Mouse (Mus musculus): ENCODE results near the gene Olfr287. TPM values are rescaled to one million over a fixed set of nuclear protein-coding genes. Genes with fewer than 3 reads are reported as not detected.

Olfr287 gene
- polyA plus RNA-seq (2015; fragmentation: Nextera tagmentation; extraction: Ambion mirVana): not detected in 2 replicates

DNA sequence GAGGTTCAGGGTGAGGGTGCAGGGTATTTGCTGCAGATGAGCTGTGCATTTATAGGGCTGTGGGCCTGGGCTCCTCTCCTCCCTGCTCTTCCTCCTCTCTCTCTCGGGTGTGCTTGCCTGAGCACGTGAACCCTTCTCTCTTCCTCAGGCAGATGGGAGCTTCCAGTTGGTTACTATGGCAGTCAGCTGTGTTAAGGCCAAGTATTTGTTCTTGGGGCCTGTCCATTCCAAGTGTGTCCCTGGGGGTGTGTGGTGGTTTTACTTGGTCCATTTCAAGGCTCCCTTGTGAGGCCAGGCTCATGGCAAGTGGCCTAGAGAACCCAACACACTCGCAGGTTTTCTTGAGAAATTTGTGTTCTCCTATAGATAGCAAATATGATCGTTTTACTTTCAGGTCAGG is at the start of gene Olfr287, which contains the start of gene Gm44579:
TSS of gene Olfr287 (minus strand) at position 180 of the 400 bp plus-strand sequence.
TSS of gene Gm44579 (minus strand) at position 101 of the 400 bp plus-strand sequence.
- no peaks in the 10 kb centered on the region for H3K9me3 ChIP-seq (replicated peaks)
- H3K4me1 ChIP-seq (replicated peaks): no peaks in the 10 kb centered on the region
- ATAC-seq (replicated peaks; ENCODE audit: insufficient number of reproducible peaks, insufficient read depth, low FRiP score, low read depth): no peak

DNA sequence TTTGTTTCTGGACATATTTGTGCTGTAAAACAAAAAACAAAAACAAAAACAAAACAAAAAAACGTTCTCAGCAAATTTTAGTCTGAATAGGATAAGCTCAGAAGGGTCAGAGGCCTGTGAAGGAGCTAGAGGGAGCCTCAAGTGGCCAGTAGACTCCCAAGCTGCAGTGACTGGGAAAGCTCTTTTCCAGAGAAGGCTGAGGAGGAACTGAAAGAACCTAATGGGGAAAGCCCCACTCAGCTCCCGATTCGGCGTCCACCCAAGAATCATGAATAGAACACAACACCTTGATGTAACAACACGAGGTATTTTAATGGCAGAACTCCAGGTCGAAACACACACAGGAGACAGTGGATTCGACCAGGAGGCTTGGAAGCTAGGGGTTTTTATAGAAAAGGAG is 36.9 kb upstream of the Olfr287 start:
- 76% methylated on average over 7 of the region's 7 CpGs for WGBS
- H3K36me3 ChIP-seq: no peaks in the 10 kb centered on the region
- no peak overlapping the region for H3K27ac ChIP-seq
- H3K4me2 ChIP-seq: no peak overlapping the region
- H3K27me3 ChIP-seq: no peaks in the 10 kb centered on the region
- no peaks in the 10 kb centered on the region for H3K9me3 ChIP-seq (replicated peaks)
- no peaks in the 10 kb centered on the region for H3K4me1 ChIP-seq (replicated peaks)
- no peak overlapping the region for H3K4me3 ChIP-seq
- ATAC-seq (replicated peaks; ENCODE audit: insufficient number of reproducible peaks, insufficient read depth, low FRiP score, low read depth): no peak
- no peak overlapping the region for H3K9ac ChIP-seq

More for the DNA sequence above, at the start of gene Olfr287, which contains the start of gene Gm44579:
- Histone ChIP-seq H3K27ac (no peak within 1 kb of the TSS), H3K4me2 (no peak within 1 kb of the TSS), H3K4me3 (no peak within 1 kb of the TSS), H3K9ac (no peak within 1 kb of the TSS), H3K27me3 (no peaks in the 10 kb centered on the region), H3K36me3 (no peaks in the 10 kb centered on the region)
- 64% methylated on average over 4 of the region's 4 CpGs for WGBS

DNA sequence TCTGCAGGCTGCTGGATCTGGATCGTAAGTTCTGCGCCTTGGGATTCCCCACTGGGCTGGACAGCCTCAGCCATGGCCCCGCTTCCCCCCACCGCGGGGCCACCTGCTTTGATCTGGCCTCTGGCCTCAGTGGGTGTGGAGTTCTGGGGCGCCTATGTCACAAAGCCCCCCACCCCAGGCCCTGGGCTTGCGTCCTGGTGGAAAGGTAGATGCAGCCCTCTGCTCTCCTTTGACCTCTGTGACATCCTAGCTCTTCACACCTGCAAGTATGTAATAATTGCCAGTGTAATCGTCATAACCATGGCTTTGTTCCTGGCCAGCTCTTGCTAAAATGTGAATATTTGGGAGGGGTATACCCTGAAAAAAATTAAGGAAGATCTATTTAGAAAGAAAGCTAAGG is 36.3 kb upstream of the Olfr287 start, which contains the start of gene H1fnt:
TSS of gene H1fnt (minus strand) at position 101 of the 400 bp plus-strand sequence.
- H3K36me3 ChIP-seq: no peaks in the 10 kb centered on the region
- no peak for ATAC-seq (replicated peaks; ENCODE audit: insufficient number of reproducible peaks, insufficient read depth, low FRiP score, low read depth)
- no peak within 1 kb of the TSS for H3K27ac ChIP-seq
- H3K4me3 ChIP-seq: no peak within 1 kb of the TSS
- no peak within 1 kb of the TSS for H3K4me2 ChIP-seq
- H3K4me1 ChIP-seq (replicated peaks): no peaks in the 10 kb centered on the region
- WGBS: 82% methylated on average over 8 of the region's 8 CpGs
- H3K27me3 ChIP-seq: no peaks in the 10 kb centered on the region
- no peak within 1 kb of the TSS for H3K9ac ChIP-seq
- no peaks in the 10 kb centered on the region for H3K9me3 ChIP-seq (replicated peaks)

DNA sequence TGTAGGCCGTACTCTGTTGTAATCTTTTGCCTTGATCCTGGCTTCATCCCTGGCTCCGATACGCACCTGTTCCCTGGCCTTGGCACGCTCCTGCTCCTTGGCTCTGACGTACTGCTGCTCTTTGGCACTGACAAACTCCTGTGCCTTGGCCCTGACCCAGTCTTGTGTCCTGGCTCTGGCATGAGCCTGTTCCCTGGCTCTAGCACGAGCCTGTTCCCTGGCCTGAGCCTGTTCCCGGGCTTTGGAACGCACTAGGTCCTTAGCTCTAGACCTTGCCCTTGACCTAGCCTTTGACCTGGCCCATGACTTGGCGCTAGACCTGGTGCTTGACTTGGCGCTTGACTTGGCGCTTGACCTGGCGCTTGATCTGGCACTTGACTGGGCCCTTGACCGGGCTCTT is 35.4 kb upstream of the Olfr287 start:
- WGBS: 88% methylated on average over 13 of the region's 13 CpGs
- Histone ChIP-seq H3K4me2 (no peak overlapping the region), H3K4me1 (replicated peaks) (no peaks in the 10 kb centered on the region), H3K27me3 (no peaks in the 10 kb centered on the region), H3K9me3 (replicated peaks) (no peaks in the 10 kb centered on the region), H3K4me3 (no peak overlapping the region), H3K36me3 (no peaks in the 10 kb centered on the region), H3K9ac (no peak overlapping the region), H3K27ac (no peak overlapping the region)
- ATAC-seq (replicated peaks; ENCODE audit: insufficient number of reproducible peaks, insufficient read depth, low FRiP score, low read depth): no peak

DNA sequence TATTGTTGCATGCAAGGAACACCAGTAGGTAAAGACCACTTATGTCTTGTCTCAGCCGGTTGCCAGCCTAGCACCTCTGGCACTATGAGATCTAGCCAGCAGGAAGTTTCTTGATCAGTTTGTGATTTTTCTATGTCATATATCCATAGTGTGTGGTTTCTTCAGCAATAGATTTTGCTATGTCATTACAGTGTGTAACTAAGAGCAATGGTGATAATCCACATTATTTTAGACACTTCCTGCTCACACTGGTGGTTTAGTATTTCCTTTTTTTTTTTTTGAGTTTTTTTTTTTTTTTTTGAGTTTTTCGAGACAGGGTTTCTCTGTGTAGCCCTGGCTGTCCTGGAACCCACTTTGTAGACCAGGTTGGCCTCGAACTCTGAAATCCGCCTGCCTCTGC is 14.6 kb upstream of the Olfr287 start:
- Histone ChIP-seq H3K4me1 (replicated peaks) (no peaks in the 10 kb centered on the region), H3K9me3 (replicated peaks) (no peaks in the 10 kb centered on the region), H3K27me3 (0 out of 2 replicates have a peak, but pooled peaks cover 5% of the 10 kb centered on the region), H3K27ac (no peak overlapping the region), H3K4me3 (no peak overlapping the region), H3K9ac (no peak overlapping the region), H3K36me3 (no peaks in the 10 kb centered on the region), H3K4me2 (no peak overlapping the region)
- ATAC-seq (replicated peaks; ENCODE audit: insufficient number of reproducible peaks, insufficient read depth, low FRiP score, low read depth): no peak
- 75% methylated on average over 4 of the region's 4 CpGs for WGBS

DNA sequence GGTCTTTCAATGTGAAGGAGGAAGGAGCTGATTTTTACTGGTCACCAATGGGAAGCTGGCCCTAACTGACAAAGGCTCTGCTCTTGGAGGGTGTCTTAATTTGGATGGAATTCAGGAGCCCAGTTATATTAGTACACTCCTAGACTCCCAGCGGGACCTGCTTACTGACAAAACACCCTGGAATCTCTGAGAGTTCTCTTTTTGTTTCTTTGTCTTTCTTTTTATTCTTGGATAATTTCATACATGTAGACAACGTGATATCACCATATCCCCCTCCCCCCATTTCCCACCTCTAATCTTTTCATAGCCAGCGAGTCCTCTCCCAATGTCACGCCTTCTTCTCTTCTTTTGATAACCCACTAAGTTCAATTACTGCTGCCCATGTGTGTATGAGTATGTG is 13.5 kb upstream of the Olfr287 start, which contains the start of gene Olfr286:
TSS of gene Olfr286 (minus strand) at position 101 of the 400 bp plus-strand sequence.
- Histone ChIP-seq H3K36me3 (no peaks in the 10 kb centered on the region), H3K4me2 (no peak within 1 kb of the TSS), H3K27ac (no peak within 1 kb of the TSS), H3K4me1 (replicated peaks) (no peaks in the 10 kb centered on the region), H3K9ac (no peak within 1 kb of the TSS), H3K9me3 (replicated peaks) (no peaks in the 10 kb centered on the region), H3K27me3 (0 out of 2 replicates have a peak, but pooled peaks cover 5% of the 10 kb centered on the region), H3K4me3 (no peak within 1 kb of the TSS)
- 80% methylated on average over 4 of the region's 4 CpGs for WGBS
- ATAC-seq (replicated peaks; ENCODE audit: insufficient number of reproducible peaks, insufficient read depth, low FRiP score, low read depth): no peak

DNA sequence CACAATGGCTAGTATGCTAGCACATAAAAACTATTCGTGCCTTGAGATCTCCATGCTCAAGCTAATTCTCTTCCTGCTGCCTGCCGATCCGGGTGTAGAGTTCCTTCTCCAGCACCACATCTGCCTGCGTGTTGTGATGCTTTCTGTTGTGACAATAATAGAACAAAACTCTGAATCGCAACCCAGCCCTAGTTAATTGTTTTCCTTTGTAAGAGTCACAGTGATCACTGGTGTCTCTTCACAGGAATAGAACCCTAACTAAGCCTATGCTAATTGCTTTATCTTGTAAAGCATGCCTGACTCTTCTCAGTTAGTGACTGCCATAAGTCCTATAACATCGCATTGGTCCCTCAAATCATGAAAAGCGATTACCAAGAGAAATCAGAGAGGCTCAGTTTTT is 5.2 kb upstream of the Olfr287 start:
- Histone ChIP-seq H3K4me3 (no peak overlapping the region), H3K36me3 (no peaks in the 10 kb centered on the region), H3K27ac (no peak overlapping the region), H3K9ac (no peak overlapping the region), H3K4me1 (replicated peaks) (no peaks in the 10 kb centered on the region), H3K27me3 (no peaks in the 10 kb centered on the region), H3K9me3 (replicated peaks) (no peaks in the 10 kb centered on the region), H3K4me2 (no peak overlapping the region)
- 77% methylated on average over 7 of the region's 7 CpGs for WGBS
- no peak for ATAC-seq (replicated peaks; ENCODE audit: insufficient number of reproducible peaks, insufficient read depth, low FRiP score, low read depth)

DNA sequence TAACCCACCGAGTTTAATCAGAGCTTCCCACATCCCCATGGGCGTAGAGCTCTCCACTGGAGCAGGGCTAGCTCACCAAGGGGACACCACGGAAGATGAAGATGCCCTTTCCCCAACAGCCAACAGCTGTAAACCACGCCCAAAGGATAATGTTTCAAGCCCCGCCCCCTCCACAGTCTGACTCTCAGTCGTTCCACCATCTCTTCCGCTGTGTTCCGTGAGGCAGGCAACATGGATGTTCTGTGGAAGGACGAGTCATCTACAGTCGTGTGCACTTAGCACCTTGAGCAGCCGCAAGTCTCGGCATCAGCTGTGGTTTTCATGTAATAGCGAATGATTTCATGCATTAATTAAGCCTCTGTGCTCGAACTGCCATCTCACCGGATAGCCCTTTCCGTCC is 4.8 kb upstream of the Olfr287 start:
- no peaks in the 10 kb centered on the region for H3K36me3 ChIP-seq
- no peak for ATAC-seq (replicated peaks; ENCODE audit: insufficient number of reproducible peaks, insufficient read depth, low FRiP score, low read depth)
- H3K4me2 ChIP-seq: no peak overlapping the region
- no peak overlapping the region for H3K9ac ChIP-seq
- H3K4me1 ChIP-seq (replicated peaks): no peaks in the 10 kb centered on the region
- no peak overlapping the region for H3K27ac ChIP-seq
- H3K4me3 ChIP-seq: no peak overlapping the region
- WGBS: 39% methylated on average over 16 of the region's 16 CpGs
- H3K27me3 ChIP-seq: no peaks in the 10 kb centered on the region
- no peaks in the 10 kb centered on the region for H3K9me3 ChIP-seq (replicated peaks)

DNA sequence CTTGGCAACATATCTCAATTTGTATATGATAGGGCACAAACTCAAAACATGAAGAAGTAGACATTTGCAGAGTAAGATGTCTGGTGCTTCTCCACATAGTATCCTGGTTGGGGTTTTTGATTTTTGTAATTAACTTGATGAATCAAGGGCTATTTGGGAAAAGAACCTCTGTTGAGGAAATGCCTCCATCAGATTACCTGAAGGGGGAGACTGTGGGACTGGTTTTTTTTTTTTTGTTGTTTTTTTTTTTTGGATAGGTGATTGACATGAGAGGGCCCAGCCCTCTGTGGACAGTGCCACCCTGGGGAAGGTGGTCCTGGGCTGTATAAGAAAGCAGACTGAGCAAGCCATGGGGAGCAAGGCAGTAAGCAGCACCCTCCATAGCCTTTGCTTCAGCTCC is 1.5 kb upstream of the Olfr287 start:
- H3K4me1 ChIP-seq (replicated peaks): no peaks in the 10 kb centered on the region
- H3K27me3 ChIP-seq: no peaks in the 10 kb centered on the region
- H3K36me3 ChIP-seq: no peaks in the 10 kb centered on the region
- H3K4me3 ChIP-seq: no peak overlapping the region
- H3K27ac ChIP-seq: no peak overlapping the region
- no peak for ATAC-seq (replicated peaks; ENCODE audit: insufficient number of reproducible peaks, insufficient read depth, low FRiP score, low read depth)
- H3K9me3 ChIP-seq (replicated peaks): no peaks in the 10 kb centered on the region
- no peak overlapping the region for H3K9ac ChIP-seq
- H3K4me2 ChIP-seq: no peak overlapping the region

DNA sequence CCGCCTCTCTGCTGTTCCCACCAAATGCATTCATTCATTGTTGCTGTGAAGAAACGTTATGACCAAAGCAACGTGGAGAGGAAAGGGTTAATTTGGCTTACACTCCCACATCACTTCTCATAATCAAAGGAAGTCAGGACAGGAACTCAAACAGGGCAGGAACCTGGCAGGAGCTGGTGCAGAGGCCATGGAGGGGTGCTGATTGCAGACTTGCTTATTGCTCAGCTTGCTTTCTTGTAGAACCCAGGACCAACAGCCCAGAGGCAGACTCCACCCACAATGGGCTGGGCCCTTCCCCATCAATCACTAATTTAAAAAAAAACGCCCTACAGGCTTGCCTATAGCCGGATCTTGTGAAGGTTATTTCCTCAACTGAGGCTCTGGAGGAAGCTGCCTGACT is 6.7 kb downstream of the Olfr287 start:
- Histone ChIP-seq H3K4me3 (no peak overlapping the region), H3K4me2 (no peak overlapping the region), H3K4me1 (replicated peaks) (no peaks in the 10 kb centered on the region), H3K27me3 (no peaks in the 10 kb centered on the region), H3K36me3 (no peaks in the 10 kb centered on the region), H3K9ac (no peak overlapping the region), H3K27ac (no peak overlapping the region), H3K9me3 (replicated peaks) (no peaks in the 10 kb centered on the region)
- WGBS: 66% methylated on average over 5 of the region's 5 CpGs
- ATAC-seq (replicated peaks; ENCODE audit: insufficient number of reproducible peaks, insufficient read depth, low FRiP score, low read depth): no peak

DNA sequence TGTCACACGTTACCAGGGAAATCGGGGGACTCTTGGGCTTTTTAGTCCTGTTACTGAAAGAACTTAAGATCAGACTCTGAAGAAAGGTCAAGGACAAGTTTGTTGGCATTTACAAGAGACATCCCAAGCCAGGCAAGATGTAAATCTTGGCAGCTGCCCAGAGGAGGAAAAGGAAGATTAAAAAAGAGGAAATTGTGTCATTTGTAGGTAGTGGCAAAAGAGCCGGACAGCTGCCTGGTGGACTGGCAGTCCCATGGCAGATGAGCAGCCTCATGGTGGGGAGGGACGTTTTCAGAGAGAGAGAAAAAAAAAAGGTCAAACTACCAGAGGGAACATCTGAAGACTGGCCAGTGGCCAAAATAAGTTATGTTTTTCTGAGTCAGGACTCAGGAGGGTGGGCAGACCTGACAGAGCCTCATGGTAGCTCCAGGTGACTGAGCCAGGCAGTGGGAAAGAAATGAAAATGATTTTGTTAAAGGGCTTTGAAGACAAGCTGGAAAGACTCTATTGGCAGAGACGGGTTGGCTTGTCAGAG is 7.5 kb downstream of the Olfr287 start:
- no peaks in the 10 kb centered on the region for H3K27me3 ChIP-seq
- ATAC-seq (replicated peaks; ENCODE audit: insufficient number of reproducible peaks, insufficient read depth, low FRiP score, low read depth): no peak
- H3K4me1 ChIP-seq (replicated peaks): no peaks in the 10 kb centered on the region
- H3K9ac ChIP-seq: no peak overlapping the region
- H3K27ac ChIP-seq: no peak overlapping the region
- no peaks in the 10 kb centered on the region for H3K9me3 ChIP-seq (replicated peaks)
- H3K4me3 ChIP-seq: no peak overlapping the region
- 61% methylated on average over 5 of the region's 5 CpGs for WGBS
- no peaks in the 10 kb centered on the region for H3K36me3 ChIP-seq
- H3K4me2 ChIP-seq: no peak overlapping the region

DNA sequence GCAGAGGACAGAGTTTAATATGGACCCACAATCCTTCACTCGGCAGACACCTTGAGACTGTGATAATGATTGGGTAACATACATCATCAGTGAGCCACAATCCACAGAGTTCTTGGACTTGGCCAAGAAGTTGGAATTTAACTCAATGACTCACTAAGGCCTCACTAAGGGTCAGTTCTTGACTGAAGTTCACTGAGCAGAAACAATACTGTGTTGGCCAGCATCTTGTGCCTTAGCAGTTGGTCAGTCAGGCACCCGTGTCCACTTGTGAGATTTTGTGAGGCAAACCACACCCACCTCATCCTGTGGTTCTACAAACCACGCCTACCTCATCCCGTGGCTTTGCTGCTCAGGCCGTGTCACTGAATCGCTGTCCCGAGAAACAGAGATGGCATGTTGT is 11.2 kb downstream of the Olfr287 start:
- Histone ChIP-seq H3K4me2 (no peak overlapping the region), H3K9me3 (replicated peaks) (no peaks in the 10 kb centered on the region), H3K4me3 (no peak overlapping the region), H3K9ac (no peak overlapping the region), H3K27me3 (no peaks in the 10 kb centered on the region), H3K4me1 (replicated peaks) (no peaks in the 10 kb centered on the region), H3K27ac (no peak overlapping the region), H3K36me3 (no peaks in the 10 kb centered on the region)
- WGBS: 78% methylated on average over 7 of the region's 7 CpGs
- ATAC-seq (replicated peaks; ENCODE audit: insufficient number of reproducible peaks, insufficient read depth, low FRiP score, low read depth): no peak
